Mouse (Mus musculus): ENCODE results near the gene Gm44790. TPM values are rescaled to one million over a fixed set of nuclear protein-coding genes. Genes with fewer than 3 reads are reported as not detected.
"Not testable (repeated sequence)": the region's sequence is repeated elsewhere in the genome, so short reads cannot be mapped to it uniquely, and the experiment has no call there.

Gm44790 gene
- total RNA-seq, 4 experiments from 2014 or later: 1.3 TPM; not detected in 3

GRCm38 (mm10) chr6:86474072-86474471 lies 47.6 kb downstream of the Gm44790 start:
- DNase-seq (ENCODE audit: low spot score in 2 of 2): no peak

GRCm38 (mm10) chr6:86474646-86475181 lies 48.3 kb downstream of the Gm44790 start:
- no peak for DNase-seq (ENCODE audit: low spot score in 2 of 2)

GRCm38 (mm10) chr6:86475462-86476167 lies 49.2 kb downstream of the Gm44790 start:
- peak; percentile 65 to 78 for DNase-seq (ENCODE audit: low spot score in 2 of 2)

DNA sequence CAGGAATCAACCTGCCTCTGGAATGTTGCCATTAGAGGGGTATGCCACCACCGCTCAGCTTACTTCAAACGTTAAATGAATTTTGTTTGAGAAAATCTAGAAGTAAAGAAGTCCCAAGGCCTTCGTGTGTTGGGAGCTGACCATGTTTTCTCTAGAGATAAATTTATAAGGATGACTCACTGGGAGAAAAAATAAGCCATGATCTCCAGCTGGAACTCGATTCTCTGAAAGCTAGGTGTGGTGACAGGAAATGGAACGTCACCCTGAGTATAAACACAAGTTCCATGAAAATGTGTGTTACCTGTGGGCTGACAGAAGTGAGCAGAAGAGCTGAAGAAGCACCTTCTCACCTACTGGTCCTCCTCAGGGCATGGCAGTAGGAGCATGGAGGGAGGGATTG lies 50.5 kb downstream of the Gm44790 start:
- no peak for DNase-seq (ENCODE audit: low spot score in 2 of 2)

- DNase-seq (ENCODE audit: low spot score in 2 of 2): no peak
Observed at GRCm38 (mm10) chr6:86479311-86479710, 52.9 kb downstream of the Gm44790 start.

GRCm38 (mm10) chr6:86479816-86480188 lies 53.3 kb downstream of the Gm44790 start:
- DNase-seq (ENCODE audit: low spot score in 2 of 2): no peak

DNA sequence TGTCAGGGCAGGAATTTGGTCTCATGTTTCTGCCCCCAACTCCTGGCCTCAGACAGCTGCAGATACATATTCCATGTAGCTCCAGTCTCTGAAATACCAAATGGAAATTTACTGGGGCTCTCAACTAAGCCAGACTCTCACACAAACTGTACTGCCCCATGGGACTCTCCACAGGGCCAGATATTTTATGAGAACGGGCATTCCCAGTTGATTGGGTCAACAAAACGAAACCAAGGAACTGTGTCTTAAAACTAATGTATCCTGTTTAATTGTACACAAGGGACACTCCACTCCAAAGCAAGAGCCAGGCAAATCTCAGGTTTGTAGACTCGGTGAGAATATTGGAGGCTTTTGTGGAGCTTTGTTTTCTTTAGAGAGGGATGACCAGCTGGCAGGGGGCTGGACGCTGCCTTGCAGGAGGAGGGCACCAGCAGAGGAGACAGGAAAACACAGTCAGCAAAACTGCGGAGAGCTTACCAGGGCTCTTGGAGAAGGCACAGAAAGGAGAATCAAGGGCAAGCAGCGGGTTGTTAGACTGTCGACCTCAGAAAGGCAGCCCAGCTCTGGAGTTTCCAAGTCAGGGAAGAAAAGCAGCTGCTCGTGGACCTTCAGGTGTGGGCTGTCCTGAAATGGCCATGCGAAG lies 53.9 kb downstream of the Gm44790 start:
- peak; percentile 44 to 53 for DNase-seq (ENCODE audit: low spot score in 2 of 2)

DNA sequence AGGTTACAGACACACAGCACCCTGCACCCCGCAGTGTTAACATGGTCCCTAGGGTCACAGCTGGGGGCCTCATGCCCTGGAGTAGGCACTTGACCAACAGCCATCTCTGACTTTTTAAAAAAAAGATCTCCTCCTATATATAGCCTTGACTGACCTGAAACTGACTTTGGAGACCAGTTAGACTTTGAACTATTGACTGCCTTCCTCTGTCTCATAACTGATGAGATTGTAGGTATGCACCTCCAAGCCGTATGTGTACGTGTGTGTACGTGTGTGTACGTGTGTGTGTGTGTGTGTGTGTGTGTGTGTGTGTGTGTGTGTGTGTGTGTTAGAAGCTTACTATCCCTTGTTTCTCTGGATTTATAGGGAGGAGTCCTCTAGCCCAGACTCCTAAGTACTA lies 55.4 kb downstream of the Gm44790 start:
- DNase-seq (ENCODE audit: low spot score in 2 of 2): no peak

- no peak for DNase-seq (ENCODE audit: low spot score in 2 of 2)
Observed at GRCm38 (mm10) chr6:86485943-86486640, 59.6 kb downstream of the Gm44790 start.

DNA sequence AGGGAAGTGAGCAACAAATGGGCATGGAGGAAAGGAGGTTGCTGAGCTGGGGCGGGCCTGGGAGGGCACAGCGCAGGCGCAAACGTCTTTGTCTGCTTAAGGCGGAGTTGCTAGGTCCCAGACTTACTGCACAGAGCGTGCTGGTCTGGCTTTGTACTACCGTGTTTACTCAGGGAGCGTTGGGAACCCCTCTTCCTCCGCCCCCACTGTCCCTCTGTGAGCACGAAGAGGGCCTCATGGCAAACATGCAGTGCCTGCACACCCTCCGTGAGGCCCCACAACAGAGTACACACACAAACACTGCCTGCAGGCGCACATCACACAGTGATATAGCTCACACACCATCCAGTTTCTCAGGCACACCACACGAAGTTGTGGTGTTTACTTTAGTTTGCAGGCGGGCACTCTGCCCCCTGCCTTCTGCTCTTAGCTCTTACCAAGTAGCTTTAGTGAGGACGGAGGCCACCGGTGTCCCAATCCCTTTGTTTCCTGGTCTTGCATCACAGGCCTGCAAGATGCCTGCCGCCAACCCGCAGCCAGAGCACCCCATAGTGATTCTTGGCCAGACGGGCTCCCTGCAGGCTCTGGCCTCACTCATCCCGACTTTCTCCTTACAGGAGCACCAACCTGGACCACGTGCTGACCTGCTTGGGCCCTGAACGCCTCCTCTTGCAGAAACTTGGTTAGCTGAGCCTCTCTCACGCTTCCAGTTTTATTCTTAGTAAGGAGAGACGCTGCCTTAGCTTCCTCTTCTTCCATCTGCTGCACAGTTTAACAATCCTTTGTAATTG lies 61.1 kb downstream of the Gm44790 start:
- peak; percentile 73 to 77 for DNase-seq (ENCODE audit: low spot score in 2 of 2)

DNA sequence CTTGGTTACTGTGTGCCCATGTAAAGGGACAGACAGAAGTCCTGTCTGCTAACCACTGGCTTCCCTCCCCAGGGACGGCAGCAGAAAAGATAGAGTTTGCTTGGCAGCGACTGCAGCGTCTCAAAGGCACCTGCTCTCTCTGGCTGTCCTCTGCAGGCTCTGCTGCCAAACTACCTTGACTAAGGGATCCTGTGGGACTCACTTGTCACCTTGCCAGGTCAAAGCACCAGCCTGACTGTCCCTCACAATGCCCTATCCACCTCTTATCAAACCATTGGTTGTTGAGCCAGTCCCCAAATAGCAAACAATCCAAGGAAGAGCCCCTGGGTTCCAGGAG lies 61.7 kb downstream of the Gm44790 start:
- peak; percentile 49 to 73 for DNase-seq (ENCODE audit: low spot score in 2 of 2)

DNA sequence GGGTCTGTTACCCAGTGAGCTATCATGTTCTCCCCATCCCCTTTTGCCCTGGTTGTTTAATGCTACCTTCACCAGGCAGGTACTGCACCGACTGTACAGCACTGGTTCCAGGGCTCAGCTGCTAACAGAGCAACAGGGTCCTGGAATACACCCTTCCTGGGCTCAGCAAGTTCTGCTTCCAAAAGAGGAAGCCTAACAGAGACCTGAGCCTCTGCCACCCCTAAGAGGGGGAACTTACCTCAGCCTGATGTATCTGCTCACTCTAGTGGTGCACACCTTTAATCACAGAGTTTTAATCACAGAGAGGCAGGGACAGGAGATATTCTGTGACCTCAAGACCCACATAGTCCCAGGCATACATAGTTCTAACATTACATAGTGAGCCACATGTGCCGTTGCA lies 63.5 kb downstream of the Gm44790 start:
- no peak for DNase-seq (ENCODE audit: low spot score in 2 of 2)

DNA sequence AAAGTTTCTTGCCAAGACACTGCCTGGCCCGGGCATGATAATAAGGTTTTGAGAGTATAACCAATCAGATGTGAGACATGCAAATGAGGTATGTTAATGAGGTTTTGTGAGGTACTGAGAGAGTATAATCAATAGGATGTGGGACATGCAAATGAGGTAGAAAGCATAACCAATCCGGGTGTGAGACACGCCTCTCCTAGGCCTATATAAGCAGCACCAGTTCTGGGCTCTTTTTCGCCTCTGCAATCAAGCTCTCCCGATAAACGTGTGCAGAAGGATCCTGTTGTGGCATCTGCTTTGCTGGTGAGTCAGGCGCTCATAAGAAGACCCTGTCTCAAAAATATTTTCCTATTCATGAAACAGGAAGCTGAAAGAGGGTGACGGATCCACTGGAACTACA lies 64.0 kb downstream of the Gm44790 start:
- not testable (repeated sequence) for DNase-seq (ENCODE audit: low spot score in 2 of 2)

DNA sequence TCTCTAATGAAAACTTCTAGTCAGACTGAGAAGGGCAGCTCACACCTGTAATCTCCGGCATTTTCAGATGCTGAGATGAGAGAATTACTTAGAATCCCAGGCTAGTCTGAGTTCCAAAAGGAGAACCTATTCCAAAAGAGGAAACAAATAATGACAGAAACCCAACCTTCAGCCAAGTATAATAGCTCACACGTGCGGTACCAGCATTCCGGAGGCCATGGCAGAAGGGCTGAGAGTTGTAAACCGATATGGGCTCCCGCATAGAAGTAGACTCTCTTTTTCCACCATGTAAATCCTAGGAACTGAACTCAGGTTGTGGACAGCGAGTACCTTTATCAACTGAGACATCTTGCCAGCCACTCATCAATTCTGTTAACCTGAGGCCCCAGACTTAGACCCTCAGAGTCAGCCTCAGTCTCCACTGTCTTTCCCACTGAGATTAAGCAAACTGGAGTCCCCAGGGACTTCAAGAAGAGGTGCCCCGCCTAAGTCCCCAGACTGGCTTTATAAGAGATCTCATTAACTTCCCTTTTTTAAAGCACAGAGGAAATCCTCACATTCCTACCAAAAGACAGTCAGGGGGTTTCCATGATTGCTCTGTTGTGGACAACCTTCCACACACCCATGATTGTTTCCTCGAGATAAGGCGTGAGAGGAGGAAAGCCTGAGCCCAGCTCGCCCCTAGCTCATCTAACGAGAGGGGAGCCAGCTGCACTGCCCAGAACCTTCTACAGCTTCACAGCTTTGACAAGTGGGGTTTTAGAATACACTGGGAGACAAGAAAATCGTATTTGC lies 67.2 kb downstream of the Gm44790 start:
- DNase-seq (ENCODE audit: low spot score in 2 of 2): no peak

GRCm38 (mm10) chr6:86494767-86495166 lies 68.3 kb downstream of the Gm44790 start:
- DNase-seq (ENCODE audit: low spot score in 2 of 2): no peak

Other genes with a start within 250 kb of the Gm44790 start
- under 1 TPM; 0.10 to 0.27 (median 0.13) TPM for gene Tgfa, start 231.4 kb upstream of the Gm44790 start, total RNA-seq (2022)
- gene Fam136a, start 61.0 kb upstream of the Gm44790 start, total RNA-seq (2022): 10 to 100 TPM; 12.1 to 14.0 (median 12.9) TPM
- gene Snrpg, start 55.4 kb upstream of the Gm44790 start, total RNA-seq (2022): 10 to 100 TPM; 31.3 to 36.1 (median 31.9) TPM
- gene Pcyox1, start 29.5 kb upstream of the Gm44790 start, total RNA-seq (2022): 10 to 100 TPM; 49.7 to 60.0 (median 57.0) TPM
- gene Tia1, start 22.4 kb upstream of the Gm44790 start, total RNA-seq (2022): 10 to 100 TPM; 14.2 to 21.7 (median 17.5) TPM
- gene C87436, start 11.7 kb downstream of the Gm44790 start, total RNA-seq (2022): 1 to 10 TPM; 6.1 to 9.2 (median 7.7) TPM
- 100 to 1,000 TPM; 114 to 149 (median 126) TPM for gene Pcbp1, start 99.7 kb downstream of the Gm44790 start, total RNA-seq (2022)
- gene Asprv1, start 201.5 kb downstream of the Gm44790 start, total RNA-seq (2022): not detected
- 1 to 10 TPM; 2.8 to 4.0 (median 3.2) TPM for gene Mxd1, start 242.5 kb downstream of the Gm44790 start, total RNA-seq (2022)

Measured in gastrocnemius, adult 8-10 months (tissue).